Mouse (Mus musculus) heart, postnatal 0 days (tissue): ENCODE data around the gene Soat2.

Source experiments
- CTCF ChIP-seq: IDR thresholded peaks from 2 replicates; pipeline ENCODE4 v1.5.1; 2016; ENCODE audit warnings: antibody characterized with exemption, control low read depth, low read depth
- EP300 ChIP-seq: IDR thresholded peaks from 2 replicates; pipeline ENCODE4 v1.6.1; 2016; ENCODE audit warnings: antibody characterized with exemption, low read depth

DNA sequence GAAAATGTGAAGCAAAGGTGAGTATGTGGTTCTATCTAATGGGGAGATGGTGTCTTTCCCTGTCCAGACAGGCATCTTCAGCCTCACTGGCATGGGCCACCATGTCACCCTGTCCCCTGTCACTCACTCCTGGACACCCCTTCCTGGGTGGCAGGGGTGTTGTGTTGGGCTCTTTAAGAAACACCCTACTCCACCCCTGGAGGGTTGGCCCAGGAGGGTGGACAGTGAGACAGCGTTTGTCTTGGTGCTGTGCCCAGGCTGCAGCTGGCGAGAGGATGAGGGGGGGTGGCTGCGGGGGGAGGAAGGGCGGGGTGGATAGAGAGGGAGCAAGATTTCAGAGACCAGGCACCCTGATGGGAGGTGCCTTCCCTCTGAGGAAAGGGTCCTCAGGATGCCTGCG is 45.0 kb upstream of the Soat2 start:
- no peak for TF ChIP-seq CTCF
- no peak; the same call in 1 of the 2 replicates for TF ChIP-seq EP300
